Mouse (Mus musculus): Measurements from ENCODE around the gene Negr1. TPM values are rescaled to one million over a fixed set of nuclear protein-coding genes. Genes with fewer than 3 reads are reported as not detected.

The Negr1 gene
- 35.4 TPM in 2 replicates for polyA plus RNA-seq (2012; rRNA removed)

DNA sequence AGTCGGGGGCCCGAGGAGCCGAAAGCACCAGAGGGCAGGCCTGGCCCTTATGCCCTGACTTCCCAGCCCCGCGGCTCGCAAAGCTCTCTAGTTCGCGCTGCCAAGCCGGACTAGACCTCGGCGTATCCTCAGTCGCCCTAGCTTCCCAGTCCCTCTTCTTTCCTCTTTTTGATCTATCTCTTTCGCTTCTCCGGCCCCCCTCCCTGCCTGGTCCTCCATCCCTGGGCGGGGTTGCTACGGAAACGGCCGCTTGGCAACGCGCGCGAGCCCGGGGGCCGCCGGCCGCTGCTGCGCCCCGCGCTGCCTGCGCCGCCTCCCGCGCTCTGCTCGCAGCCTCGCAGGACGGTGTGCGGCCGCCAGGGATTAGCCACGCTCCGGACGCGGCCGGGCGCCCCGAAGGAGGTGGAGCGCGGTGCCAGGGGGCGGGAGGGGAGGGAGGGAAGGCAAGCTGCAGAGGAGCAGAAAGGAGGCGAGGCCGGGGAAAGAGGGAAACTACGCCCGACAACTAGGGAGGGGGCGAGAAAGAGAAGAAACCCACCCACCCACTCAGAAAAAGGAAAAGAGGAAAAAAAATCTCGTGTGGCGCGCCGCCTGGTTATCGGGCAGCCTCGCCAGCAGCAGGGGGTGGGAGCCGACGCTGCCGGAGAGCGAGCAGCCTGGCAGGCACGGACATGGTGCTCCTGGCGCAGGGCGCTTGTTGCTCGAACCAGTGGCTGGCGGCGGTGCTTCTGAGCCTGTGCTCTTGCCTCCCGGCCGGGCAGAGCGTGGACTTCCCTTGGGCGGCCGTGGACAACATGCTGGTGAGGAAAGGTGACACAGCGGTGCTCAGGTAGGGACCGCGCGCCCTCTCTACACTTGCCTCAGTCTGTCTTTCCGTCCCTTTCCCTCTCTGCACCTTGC, at the start of gene Negr1:
Gene Negr1 (plus strand): TSS at position 271 of the 900 bp plus-strand sequence.

Measured in central nervous system, embryonic 14 days (tissue).